Mouse (Mus musculus) kidney, postnatal 25 days (tissue): ENCODE measurements around the gene Lrrc23.

Experiments
- DNase-seq, 2 experiments: peaks; one replicate each; pipeline ENCODE4 v3.0.0; 2021; ENCODE audit warnings: mixed read lengths in 2 of 2

Gene Lrrc23

DNA sequence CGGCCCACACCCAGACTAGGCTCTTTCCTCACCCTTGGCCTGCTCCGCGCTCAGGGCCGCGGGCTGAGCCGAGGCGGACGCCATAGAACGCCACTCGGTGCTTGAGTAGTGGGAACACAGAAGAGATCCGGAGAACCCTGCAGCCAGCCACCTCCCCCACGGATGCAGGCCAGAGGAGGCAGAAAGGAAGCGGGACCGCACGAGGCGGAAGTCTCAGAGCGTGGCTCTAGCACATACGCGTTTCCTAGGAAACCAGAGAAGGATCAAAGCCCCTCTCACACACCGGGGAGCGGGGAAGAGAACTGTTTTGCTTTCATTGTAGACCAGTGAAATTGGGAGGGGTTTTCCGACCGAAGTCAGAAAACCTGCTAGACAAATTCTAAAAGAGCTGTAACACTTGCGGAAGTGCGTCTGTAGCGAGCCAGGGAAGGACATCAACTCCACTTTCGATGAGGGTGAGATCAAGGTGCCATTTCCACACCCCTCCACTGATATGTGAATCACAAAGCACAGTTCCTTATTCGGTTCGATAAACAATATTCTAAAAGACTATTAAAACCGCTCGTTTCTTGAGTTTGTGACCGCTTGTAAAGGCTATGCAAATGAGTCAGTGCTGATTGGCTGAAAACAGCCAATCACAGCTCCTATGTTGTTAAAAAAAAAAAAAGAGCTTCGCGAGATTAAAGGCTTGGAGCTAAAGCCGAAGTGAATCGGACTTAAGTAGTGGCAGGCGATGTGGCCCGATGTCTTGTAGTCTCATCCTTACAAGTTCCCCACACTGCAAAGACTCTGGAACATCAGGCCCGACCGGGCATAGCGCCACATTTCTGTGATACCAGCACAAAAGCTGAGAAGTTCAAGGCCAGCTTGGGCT lies 38.4 kb downstream of the Lrrc23 start, which contains the start of gene Grcc10:
Gene Grcc10, minus strand, starts transcription at position 487 of the 874 bp plus-strand sequence.
- DNase-seq, result peak; percentile 85 to 94

DNA sequence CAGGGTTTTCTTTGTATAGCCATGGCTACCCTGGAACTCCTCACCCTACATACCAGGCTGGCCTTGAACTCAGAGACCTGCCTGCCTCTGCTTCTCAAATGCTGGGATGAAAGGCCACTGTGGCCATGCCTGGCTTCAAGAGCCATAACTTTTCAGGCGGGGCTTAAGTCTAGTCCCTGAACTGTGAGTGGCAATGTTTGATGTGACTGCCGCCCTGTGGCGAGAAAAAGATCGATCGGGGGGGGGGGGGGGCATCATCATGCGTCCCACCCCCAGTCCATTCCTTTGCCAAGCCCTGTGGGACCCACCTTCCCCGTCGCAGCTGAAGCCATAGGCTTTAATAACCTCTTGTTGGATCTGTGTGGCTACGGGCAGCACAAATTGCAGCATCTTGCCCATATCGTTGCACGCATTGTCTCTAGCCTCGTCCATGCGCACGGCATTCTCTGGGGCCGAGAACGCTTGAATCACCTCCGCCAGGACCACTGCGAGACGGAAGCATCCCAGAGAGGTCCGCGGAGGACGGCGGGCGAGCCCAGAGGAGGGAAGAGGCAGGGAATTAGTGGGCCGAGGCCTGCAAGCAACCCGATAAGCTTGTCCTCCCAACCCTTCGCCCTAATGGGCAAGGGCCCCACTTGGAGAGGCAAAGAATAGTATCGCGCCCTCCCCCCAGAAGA lies 39.2 kb downstream of the Lrrc23 start:
- DNase-seq, result peak; percentile 46 to 72

DNA sequence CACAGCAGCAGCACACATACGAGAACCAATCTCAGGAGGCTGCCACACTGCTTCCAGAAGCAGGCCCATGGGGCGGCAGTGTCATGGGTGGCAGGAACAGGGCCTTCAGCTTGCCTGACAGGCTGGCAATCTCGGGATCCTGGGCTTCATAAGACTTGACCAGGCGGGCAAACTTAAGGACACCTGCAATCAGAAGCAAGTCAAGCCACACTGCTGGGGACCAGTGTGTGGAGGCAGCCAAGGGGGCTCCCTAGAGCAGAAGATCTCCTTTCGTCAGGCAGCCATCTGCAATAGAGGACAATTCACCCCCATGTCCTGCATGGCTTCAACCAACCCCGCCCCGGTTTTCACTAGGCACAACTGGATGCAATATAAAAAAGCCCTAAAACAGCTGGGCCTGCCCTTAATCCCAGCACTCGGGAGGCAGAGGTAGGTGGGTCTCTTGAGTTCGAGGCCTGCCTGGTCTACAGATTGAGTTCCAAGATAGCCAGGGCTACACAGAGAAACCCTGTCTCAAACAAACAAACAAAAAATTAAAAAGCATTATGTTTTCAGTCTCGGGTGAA lies 40.2 kb downstream of the Lrrc23 start:
- no peak for DNase-seq

DNA sequence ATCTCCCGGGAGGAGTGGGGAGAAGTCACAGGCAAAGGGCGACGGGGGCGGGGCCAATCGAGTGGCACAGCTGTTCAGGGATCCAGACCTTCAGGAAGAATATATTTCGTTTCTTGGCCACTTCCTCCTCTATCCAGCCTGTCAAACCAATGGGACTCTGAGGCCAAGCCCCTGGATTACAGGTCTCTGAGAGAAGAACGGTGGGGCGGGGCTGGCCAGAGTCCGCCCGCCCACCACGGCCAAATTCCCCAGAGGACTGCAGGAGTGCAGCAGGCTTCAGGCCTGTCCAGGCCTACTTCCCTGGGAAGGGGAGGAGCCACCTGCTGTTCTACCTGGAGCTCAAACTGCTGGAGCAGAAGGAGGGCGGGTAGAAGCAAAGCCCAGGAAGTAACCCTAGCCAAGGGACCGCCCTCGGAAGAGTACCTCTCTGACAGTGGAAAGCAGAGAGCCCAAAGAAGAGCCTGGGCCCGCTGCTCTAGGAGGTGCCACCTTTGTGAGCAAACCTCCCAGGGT lies 41.0 kb downstream of the Lrrc23 start, which contains the start of gene Ptpn6:
Gene Ptpn6, minus strand, starts transcription at position 204 of the 513 bp plus-strand sequence.
- peak; percentile 90 to 97 for DNase-seq

DNA sequence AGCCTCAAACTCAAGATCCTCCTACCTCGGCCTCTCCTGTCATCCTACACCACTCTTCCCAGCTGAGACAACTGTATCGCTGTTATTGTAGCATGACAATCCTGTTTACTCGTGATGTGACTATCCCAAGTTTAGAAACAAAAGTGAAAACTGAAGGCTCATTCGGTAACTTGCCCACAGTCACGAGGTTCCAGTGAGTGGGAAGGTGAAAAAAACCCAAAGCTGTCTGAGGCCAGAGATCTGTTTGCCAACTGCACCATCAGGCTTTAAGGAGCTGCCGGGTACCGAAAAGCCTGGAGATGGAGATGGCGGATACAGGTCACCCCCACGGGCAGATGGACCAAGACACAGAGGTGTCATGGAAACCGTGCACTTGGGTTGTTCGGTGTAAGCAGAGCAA lies 42.5 kb downstream of the Lrrc23 start:
- DNase-seq, result no peak

DNA sequence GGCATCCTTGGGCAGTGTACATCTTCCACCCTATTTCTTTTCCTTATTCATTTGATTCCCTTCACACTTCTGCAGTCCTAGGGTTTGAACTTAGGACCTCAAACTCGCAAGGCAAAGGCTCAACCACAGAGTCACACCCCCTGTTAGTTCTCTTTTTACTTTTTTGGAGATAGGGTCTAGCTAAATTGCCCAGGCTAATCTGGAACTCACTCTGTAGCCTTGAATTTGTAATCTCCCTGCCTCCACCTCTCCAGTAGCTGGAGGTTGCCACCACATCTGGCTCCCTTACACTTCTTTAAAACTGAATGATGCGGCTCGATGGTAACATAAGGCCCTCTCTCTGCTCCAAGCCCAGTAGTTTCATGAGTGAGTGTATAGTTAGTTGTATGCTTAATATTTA lies 45.1 kb downstream of the Lrrc23 start:
- no peak for DNase-seq

DNA sequence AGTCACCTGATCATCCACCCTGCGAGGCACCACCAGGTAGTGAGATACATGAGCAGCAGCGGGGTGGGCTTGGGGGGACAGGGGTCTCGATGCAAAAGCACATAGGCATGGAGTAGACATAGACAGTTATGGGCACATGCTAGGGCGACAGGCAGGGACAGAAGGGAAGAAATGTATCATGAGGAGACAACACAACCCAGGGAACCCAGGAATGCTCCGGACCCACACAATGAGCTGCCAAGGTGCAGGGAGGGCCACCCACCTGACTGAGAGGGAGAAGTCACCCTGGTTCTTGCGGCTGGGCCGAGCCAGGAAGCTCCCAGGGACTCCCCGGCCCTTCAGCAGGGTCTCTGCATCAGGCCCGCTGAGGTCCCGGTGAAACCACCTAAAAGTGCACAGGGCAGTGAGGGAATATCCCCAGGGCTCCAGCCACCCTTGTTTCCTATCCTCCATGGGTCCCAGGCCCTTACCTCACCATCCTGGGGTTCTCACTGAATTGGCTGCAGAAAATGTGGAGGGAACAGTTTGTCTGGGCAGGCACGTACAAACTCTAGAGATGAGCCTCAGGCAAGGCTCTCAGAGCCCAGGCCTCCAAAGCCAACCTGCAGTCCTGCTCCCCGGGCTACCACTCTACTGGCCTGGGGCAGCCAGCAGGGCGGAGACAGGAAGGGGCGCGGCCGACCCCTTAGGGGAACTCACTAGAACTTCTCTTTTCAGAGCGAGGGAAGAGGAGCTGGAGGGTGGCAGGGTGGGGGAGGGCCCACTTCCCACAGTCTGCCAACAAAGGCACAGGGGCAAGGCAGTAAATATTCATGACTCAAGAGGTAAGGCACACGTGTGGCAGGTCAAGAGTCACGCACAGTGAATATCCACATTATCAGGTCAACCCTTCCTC lies 46.8 kb downstream of the Lrrc23 start:
- no peak for DNase-seq

DNA sequence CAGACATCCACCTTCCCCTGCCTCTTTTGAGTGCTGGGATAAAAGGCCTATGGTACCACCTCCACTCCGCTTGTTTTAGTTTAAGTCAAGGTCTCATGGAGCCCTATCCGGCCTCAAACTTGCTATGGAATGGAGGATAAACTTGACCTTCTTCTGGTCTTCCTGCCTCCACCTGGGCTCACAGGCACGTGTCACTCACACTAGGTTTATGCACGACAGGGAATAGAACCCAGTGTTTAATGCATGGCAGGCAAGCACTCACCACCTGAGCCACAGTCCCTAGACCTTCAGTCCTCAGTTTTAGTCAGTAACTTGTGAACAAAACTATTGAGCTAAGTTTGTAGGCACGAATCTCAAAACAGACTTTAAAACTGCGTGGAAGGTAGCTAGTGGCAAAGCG lies 48.5 kb downstream of the Lrrc23 start:
- DNase-seq, result no peak

DNA sequence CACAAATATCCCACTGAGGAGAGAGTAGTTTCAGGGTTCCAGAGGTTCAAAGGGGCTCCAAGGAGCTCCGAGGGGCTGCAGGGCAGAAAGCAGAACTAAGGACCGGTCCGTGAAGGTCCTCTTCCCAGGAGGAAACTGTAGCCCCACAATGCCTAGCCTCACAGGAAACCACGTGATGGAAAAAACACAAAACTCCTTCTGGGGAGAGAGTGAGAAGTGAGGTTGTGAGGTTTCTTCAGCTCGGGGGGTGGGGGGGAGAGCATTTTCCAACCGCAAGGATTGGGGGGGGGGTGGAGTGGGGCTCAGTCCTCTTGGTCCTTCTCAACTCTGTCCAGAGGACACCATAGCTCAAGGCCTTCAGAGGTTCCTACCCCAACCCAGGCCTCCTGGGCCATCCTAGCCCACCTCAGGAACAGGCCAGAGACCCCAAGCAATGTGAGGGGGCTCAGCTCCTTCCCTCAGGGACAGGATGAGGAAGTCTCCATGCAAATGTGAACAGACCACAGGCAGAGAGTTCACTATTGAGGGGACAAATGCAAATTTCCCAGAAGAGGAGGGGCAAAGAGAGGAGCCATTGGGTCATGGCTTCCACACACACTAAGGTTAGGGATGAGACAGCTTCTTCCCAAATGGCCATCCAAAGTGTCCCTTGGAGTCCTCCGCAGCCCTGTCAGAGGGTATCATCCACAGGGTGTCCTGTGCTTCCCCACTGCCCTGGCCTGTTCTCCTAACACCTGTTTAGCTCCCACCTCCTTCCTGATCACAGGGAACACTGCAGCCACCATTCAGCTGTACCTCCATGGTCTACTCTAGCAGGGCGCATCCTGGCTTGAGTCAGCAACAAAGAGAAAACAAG lies 49.4 kb downstream of the Lrrc23 start:
- no peak for DNase-seq

DNA sequence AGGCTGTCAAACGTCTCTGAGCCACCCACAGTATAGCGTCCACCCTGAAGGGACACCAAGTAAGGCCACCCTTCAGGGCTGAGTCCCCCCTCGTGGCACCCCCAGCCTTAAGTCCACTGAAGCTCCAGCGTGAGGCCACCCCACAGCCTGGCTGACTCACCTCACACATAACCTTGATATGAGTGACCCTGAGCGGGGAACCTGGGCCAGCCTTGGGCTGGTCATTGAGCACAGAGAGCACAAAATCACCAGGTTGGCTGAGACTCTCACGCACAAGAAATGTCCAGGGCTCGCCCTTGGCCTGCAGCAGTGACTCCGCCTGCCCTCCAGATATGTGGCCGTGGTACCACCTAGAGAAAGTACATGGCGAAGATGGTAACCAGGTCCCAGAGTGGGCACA lies 50.9 kb downstream of the Lrrc23 start:
- no peak for DNase-seq

DNA sequence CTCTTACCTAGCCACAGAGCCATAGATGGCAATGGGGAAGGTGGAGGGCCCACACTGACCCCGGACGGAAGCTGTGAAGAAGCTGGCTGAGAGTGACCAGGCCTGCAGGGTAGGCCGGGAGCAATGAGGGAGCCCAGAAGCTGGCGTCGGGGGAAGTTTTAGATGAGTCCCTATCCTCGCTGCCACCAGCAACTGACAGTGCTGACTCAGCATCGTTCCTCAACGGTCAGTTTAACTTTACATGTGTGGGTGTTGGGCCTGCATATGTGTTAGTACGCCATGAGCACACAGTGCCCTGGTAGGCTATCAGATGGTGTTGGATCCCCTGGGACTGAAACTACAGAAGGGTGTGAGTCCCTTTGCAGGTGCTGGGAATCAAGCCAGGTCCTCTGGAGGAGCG lies 55.1 kb downstream of the Lrrc23 start:
- DNase-seq, result no peak

DNA sequence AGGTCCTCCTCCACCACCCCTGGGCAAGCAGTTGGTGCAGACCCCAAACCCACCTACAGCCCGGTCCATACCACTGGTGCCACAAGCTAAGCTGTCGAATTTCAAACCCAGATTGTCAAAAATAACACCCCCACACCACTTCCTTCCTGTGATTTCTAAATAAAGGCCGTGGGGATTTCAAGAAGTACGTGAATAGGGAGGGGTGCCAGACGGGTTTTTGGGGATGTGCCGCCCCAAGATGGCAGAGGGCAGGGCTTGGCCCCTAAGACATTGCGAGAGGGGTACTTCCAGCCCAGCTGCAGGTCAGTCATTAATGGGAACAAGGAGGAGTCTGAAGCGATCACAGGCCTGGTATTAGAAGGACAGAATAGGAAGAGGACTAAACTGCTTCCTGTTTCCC lies 56.0 kb downstream of the Lrrc23 start:
- no peak for DNase-seq

DNA sequence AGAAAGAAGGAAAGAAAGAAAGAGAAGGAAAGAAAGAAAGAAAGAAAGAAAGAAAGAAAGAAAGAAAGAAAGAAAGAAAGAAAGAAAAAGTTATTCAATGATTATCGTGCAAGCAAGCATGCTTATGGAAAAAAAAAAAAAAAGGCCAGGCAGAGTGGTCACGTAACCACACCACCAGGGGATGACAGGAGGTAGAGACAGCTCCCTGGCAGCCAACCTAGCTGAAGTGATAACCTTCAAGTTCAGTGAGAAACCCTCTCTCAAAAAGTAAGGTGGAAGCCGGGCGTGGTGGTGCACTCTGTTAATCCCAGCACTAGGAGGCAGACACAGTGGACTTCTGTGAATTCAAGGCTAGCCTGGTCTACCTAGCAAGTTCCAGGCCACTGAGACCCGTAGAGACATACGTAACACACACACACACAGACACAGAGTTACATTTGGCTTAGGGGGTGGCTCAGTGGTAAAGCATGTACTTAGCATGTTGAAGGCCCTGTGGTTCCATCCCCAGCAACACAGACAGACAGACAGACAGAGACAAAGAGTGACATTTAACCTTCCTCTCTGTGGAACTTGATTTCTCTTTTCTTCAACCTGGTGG lies 56.6 kb downstream of the Lrrc23 start:
- DNase-seq, result no peak

DNA sequence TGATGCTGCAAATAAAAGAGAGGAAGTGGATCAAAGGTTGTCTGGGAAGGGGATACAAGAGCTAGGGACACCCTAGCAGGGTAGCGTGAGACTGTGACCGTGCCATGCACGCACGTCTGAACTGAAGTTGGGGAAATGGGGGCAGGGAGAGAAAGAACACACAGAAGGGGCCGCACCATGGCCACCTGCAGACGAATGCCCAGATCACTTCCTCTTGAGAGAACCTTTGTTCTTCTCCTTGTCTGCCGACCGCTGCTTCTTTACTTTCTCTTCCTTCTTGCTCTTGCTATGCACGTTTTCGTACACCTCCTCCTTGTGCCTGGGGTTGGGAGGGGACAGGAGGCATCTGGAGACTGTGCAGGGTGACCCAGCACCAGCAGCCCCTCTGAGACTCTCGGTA lies 58.6 kb downstream of the Lrrc23 start:
- DNase-seq, result no peak
